Mouse (Mus musculus) heart, adult 2 months (tissue): Measurements from ENCODE around the gene Maml2.

Experiments used
- CTCF ChIP-seq: fragments of 200-600 bp; IDR thresholded peaks from 2 replicates; pipeline ENCODE4 v1.8.1; 2022; ENCODE audit warnings: antibody characterized with exemption, mild to moderate bottlenecking, moderate library complexity
- EP300 ChIP-seq: fragments of 200-500 bp; IDR thresholded peaks from 2 replicates; pipeline ENCODE4 v1.6.1; 2011; ENCODE audit warnings: low read depth, low read length, control low read depth; ENCODE audit not compliant: insufficient read depth
- POLR2A ChIP-seq: fragments of 200-500 bp; IDR thresholded peaks from 2 replicates; pipeline ENCODE4 v1.6.1; 2011; ENCODE audit warnings: mild to moderate bottlenecking, low read depth, low read length, control low read depth; ENCODE audit not compliant: insufficient read depth

- no peak for TF ChIP-seq CTCF
- no peak for TF ChIP-seq POLR2A
- no peak for TF ChIP-seq EP300
Observed at GRCm38 (mm10) chr9:13484267-13485240, 186.8 kb downstream of the Maml2 start.
